Mouse (Mus musculus): Measurements from ENCODE around the gene Fgfr2.

Gene Fgfr2

GRCm38 (mm10) chr7:132435486-132436055 lies 687.6 kb downstream of the Fgfr2 start:
- DNase-seq = peak; percentile 6

- DNase-seq = no peak
Observed at GRCm38 (mm10) chr7:132429324-132429723, 693.8 kb downstream of the Fgfr2 start.

- DNase-seq = no peak
Observed at GRCm38 (mm10) chr7:132428308-132428707, 694.8 kb downstream of the Fgfr2 start.

- DNase-seq = peak; percentile 31
Observed at GRCm38 (mm10) chr7:132426069-132426468, 697.1 kb downstream of the Fgfr2 start.

GRCm38 (mm10) chr7:132425364-132425999 lies 697.7 kb downstream of the Fgfr2 start:
- peak; percentile 19 for DNase-seq

GRCm38 (mm10) chr7:132423570-132423969 lies 699.6 kb downstream of the Fgfr2 start:
- DNase-seq = peak; percentile 34

- DNase-seq = no peak
Observed at GRCm38 (mm10) chr7:132419378-132420255, 703.5 kb downstream of the Fgfr2 start.

- DNase-seq = peak; percentile 31
Observed at GRCm38 (mm10) chr7:132416866-132417265, 706.3 kb downstream of the Fgfr2 start.

GRCm38 (mm10) chr7:132415866-132416265 lies 707.3 kb downstream of the Fgfr2 start:
- DNase-seq = no peak

- no peak for DNase-seq
Observed at GRCm38 (mm10) chr7:132412520-132412919, 710.6 kb downstream of the Fgfr2 start.

GRCm38 (mm10) chr7:132411708-132412107 lies 711.4 kb downstream of the Fgfr2 start:
- no peak for DNase-seq

GRCm38 (mm10) chr7:132410958-132411357 lies 712.2 kb downstream of the Fgfr2 start:
- no peak for DNase-seq

GRCm38 (mm10) chr7:132409890-132410289 lies 713.3 kb downstream of the Fgfr2 start:
- DNase-seq = no peak

- DNase-seq = no peak
Observed at GRCm38 (mm10) chr7:132402377-132403084, 720.6 kb downstream of the Fgfr2 start.

- DNase-seq = no peak
Observed at GRCm38 (mm10) chr7:132398487-132398886, 724.7 kb downstream of the Fgfr2 start.

- no peak for DNase-seq
Observed at GRCm38 (mm10) chr7:132396661-132397322, 726.4 kb downstream of the Fgfr2 start.

- no peak for DNase-seq
Observed at GRCm38 (mm10) chr7:132393582-132394175, 729.5 kb downstream of the Fgfr2 start.

- DNase-seq = no peak
Observed at GRCm38 (mm10) chr7:132393014-132393406, 730.1 kb downstream of the Fgfr2 start.

GRCm38 (mm10) chr7:132392233-132393013 lies 730.7 kb downstream of the Fgfr2 start:
- DNase-seq = no peak

- no peak for DNase-seq
Observed at GRCm38 (mm10) chr7:132389473-132389872, 733.7 kb downstream of the Fgfr2 start.

GRCm38 (mm10) chr7:132387507-132387906 lies 735.6 kb downstream of the Fgfr2 start:
- no peak for DNase-seq

All from kidney, adult 18-20 months (tissue).